Mouse (Mus musculus) layer of hippocampus, adult 9-10 months (tissue): ENCODE measurements around the gene Nxf1.

Source experiments
- DNase-seq: peaks from one replicate; pipeline ENCODE4 v3.0.0; 2022; ENCODE audit warnings: low spot score

Gene Nxf1

DNA sequence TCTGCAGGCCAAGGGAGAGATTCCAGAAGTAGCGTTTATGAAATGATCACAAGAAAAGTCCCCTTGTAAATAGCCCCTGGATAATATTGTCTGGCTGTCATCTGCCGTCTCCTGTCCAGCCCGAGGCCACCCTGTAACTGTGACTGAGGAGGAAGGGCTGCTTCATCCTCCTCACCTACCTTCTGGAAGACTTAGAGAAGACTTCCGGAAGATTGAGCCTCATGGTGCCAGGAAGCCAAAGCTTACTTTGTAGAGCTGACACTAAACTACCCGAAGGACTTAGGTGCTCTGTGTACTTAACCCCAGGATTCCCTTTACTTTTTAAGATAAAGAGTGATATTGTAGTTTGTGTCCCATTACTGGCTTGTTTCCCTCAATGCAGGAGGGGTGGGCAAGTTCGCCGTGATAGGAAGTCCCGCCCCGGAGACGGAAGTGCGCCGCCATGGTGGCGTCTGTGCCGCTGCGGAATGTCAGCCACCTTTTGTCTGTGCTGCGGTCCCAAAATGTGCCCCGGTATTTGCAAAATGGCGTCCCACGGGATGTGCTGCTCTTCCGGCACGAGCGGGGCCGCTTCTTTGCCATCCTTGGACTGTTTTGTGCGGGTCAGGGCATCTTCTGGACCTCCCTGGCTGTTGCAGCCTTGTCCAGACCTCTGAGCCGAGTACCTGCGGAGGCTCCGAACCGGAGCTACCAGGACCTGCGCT lies 13.8 kb downstream of the Nxf1 start, which contains the start of gene Tmem223:
TSS of gene Tmem223 (plus strand) at position 430 of the 704 bp plus-strand sequence.
- DNase-seq = peak; percentile 56

GRCm38 (mm10) chr19:8772996-8773395 lies 16.1 kb downstream of the Nxf1 start:
- no peak for DNase-seq

GRCm38 (mm10) chr19:8773409-8773808 lies 16.5 kb downstream of the Nxf1 start:
- no peak for DNase-seq

DNA sequence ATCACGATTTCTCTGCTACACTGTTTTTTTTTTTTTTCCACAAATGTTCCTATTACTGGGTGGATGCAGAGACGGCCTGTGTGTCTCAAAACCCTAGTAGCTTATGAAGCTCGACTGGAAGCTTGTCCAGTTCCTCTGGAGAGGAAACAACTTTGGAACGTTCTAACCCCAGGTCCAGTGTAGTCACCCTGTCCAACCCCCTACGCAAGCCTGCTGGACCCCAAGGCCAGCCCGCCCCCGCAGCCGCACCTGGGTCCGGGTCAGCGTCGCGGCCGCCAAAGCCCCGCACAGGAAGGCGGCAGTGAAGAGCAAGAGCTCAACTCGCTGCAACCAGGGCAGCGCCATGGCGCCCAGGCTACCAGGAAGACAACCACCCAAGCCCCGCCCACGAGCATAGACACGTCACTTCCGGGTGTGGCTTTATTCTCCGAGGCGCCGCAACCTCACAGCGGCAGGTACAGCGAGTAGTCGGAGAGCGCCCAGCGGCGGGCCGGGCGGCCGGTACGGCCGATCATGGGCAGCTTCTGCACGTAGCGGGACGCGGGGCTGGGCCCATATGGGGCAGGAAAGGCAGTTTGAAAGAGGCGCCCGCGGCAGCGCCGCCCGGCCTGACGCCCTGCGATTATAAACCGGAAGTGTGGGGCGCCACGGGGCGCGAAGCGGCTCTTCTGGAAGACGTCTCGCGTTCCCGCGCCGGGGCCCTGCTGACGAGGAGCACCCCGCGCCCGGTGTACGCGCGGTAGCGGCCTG lies 17.4 kb downstream of the Nxf1 start, which contains the start of gene Tmem179b:
TSS of gene Tmem179b (minus strand) at position 382 of the 750 bp plus-strand sequence.
- peak; percentile 91 for DNase-seq

DNA sequence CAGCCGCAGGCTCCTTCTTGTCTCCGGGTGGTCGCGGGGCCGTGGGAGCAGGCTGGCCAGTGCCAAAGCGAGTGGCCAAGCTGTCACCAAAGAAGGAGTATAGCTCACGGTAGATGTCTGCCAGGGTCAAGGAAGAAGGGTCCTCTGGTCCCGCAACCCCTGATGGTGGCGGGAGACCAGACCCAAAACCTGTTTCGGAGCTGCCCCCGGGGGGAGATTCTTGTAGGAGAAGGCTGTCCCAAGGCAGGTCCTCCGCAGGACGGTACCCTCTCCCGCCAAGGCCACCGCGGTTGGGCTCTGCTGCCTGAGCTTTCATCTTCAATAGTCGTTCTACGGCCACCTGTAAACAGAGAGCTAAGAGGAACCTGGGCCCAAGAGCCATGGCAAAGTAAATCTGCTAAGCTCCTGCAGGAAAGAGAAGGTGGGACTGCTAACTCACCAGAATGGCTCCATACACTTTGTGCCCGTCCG lies 18.1 kb downstream of the Nxf1 start:
- no peak for DNase-seq

- peak; percentile 94 for DNase-seq
Measured at GRCm38 (mm10) chr19:8786008-8786781, 29.3 kb downstream of the Nxf1 start, which contains the start of gene Taf6l. Gene Taf6l, minus strand, starts transcription at chr19:8786417.

- DNase-seq = no peak
Measured at GRCm38 (mm10) chr19:8788521-8788920, 31.6 kb downstream of the Nxf1 start.

GRCm38 (mm10) chr19:8789171-8789570 lies 32.3 kb downstream of the Nxf1 start:
- no peak for DNase-seq

- DNase-seq = no peak
Measured at GRCm38 (mm10) chr19:8790171-8790570, 33.3 kb downstream of the Nxf1 start.

GRCm38 (mm10) chr19:8798264-8798946 lies 41.5 kb downstream of the Nxf1 start, which contains the start of gene Polr2g:
Gene Polr2g, minus strand, starts transcription at chr19:8798577.
- DNase-seq = peak; percentile 79

DNA sequence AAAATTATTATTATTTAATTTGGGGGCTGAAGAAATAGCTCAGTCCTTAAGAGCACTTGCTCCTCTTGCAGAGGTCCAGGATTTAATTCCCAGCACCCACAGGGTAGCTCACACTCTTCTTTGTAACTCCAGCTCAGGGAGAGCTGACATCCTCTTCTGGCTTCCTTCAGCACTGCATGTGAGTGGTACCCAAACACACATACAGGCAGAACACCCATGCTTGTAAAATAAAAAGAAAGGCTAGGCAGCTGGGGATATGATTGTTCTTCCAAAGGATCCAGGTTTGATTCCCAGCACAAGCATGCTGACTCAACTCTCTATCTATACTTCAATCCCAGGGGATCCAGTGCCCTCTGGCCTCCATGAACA lies 42.1 kb downstream of the Nxf1 start:
- DNase-seq = no peak

- DNase-seq = peak; percentile 94
Measured at GRCm38 (mm10) chr19:8802130-8802821, 45.4 kb downstream of the Nxf1 start, which contains the start of gene Zbtb3. Gene Zbtb3, plus strand, starts transcription at chr19:8802555.

DNA sequence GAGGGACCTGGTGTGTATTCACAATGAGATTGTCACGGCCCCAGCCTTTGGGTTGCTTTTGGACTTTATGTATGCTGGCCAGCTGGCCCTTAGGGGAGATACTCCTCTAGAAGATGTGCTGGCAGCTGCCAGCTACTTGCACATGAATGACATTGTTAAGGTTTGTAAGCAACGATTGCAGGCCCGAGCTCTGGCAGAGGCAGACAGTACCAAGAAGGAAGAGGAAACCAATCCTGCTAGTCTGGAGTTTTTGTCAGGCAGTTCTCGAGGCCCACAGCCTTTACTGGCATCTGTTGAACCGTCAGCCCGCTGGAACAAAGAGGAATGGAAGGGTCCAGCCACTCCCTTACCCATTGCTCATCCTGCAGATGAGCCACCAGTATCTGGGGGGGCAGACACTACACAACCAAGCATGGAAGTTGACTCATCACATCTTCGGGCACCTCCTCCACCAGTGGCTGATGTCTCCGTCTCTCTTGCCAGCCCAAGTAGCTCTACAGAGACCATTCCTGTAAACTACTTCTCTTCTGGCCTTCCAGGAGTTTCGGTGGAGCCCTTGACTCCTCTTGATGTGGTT lies 46.4 kb downstream of the Nxf1 start:
- no peak for DNase-seq

- no peak for DNase-seq
Measured at GRCm38 (mm10) chr19:8803879-8804660, 47.2 kb downstream of the Nxf1 start.

GRCm38 (mm10) chr19:8806810-8807209 lies 49.9 kb downstream of the Nxf1 start:
- DNase-seq = no peak

- DNase-seq = no peak
Measured at GRCm38 (mm10) chr19:8815812-8816211, 58.9 kb downstream of the Nxf1 start.

DNA sequence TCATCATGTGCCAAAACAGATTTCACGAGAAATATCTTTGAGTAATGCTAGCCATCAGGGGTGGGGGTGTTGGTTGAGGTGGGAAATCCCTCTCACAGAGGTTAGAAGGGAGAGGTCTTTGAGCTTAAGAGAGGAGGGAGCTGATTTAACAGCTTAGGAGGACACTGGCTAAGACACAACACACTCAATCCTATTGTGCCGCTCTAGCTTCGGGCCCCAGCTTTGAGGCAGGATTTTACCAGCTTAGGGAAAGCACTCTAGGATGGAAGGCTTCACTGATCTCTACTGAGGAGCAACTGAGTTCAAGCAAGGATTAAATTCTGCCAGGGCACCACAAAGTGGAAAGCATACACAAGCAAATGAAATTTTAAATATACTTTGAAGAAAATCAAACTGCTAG lies 60.1 kb downstream of the Nxf1 start:
- DNase-seq = no peak

DNA sequence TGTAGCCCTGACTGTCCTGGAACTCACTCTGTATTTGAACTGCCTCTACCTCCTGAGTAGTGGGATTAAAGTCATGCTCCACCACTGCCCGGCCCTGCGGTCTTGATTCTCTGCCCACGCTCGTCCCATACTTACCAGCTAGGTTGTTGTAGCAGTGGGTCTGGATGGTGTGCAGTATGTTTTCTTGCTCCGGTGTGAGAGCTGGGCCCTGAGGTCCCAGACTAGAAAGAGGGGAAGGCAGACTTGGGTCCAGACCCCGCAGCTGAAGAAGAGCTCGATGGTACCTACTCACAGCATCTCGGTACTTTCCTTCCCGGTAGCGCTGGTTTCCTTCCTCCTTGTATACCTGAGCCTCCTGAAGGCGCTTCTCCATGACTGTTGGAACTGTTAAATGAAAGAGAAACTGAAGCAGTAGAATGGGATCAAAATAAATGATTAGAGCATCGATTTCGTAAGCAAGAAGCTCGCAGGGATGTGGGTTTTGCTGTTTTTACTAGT lies 61.5 kb downstream of the Nxf1 start:
- no peak for DNase-seq

DNA sequence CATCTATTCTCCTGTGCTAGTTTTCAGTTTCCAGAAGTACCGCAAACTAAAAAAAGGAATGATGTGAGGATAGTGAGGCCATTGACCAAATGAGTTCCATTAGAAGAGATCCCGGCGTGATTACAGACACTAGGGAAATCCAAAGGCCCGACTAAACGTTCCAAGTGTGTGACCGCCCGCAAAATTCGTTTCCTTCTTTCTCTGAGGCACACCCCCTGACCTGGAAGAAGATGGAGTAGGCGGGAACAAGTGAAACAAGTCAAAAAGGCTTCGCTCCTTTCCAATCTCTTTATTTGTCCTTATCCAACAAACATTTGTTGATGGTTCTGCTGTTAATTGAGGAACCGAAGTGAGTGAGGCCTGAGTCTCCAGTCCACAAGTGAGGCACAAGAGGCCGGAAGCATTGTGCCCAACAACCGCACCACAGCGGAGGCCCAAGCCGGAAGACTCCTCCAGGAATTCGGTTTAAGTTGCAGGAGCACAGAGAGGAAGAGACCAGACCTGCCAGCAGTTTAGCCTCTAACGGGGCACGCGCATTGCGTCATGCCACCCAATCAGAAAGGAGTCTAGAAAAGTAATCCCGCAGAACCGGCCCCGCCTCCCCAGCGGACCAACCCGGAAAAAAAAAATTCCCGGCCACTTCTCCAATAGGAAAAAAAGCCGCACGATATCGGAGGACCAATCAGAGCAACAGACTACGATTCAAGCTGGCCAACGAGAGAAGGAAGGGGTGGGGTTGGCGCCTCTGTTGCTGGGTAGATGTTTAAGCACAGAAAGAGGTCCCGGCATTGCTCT lies 62.1 kb downstream of the Nxf1 start, which contains the start of gene Ttc9c:
TSS of gene Ttc9c (minus strand) at position 533 of the 795 bp plus-strand sequence.
- DNase-seq = peak; percentile 93
